Mouse (Mus musculus): ENCODE measurements around the gene Tipin. TPM values are rescaled to one million over a fixed set of nuclear protein-coding genes. Genes with fewer than 3 reads are reported as not detected.
"Not testable (repeated sequence)": the region's sequence is repeated elsewhere in the genome, so short reads cannot be mapped to it uniquely, and the experiment has no call there.

Tipin gene
- polyA plus RNA-seq, 1 experiment from 2014 or later: 185 TPM

GRCm38 (mm10) chr9:64272611-64273010, 8.8 kb upstream of the Tipin start:
- Histone ChIP-seq H3K4me2 (replicated peaks) (no peak overlapping the region), H3K4me1 (no peaks in the 10 kb centered on the region), H3K9ac (no peak overlapping the region), H3K4me3 (replicated peaks) (no peak overlapping the region), H3K9me3 (replicated peaks) (no peaks in the 10 kb centered on the region), H3K36me3 (no peaks in the 10 kb centered on the region), H3K27ac (replicated peaks) (no peak overlapping the region), H3K27me3 (no peaks in the 10 kb centered on the region)
- ATAC-seq (ENCODE audit: insufficient number of reproducible peaks, low FRiP score, low TSS enrichment, low read depth): peak; percentile 43; the same call in 1 of the 2 replicates
- WGBS: 40% methylated on average over 7 of the region's 7 CpGs

- Histone ChIP-seq H3K9ac (no peak overlapping the region), H3K36me3 (no peaks in the 10 kb centered on the region), H3K9me3 (replicated peaks) (no peaks in the 10 kb centered on the region), H3K4me3 (replicated peaks) (no peak overlapping the region), H3K27ac (replicated peaks) (no peak overlapping the region), H3K27me3 (no peaks in the 10 kb centered on the region), H3K4me1 (no peaks in the 10 kb centered on the region), H3K4me2 (replicated peaks) (no peak overlapping the region)
- WGBS: 64% methylated on average over 4 of the region's 4 CpGs
- no peak for ATAC-seq (ENCODE audit: insufficient number of reproducible peaks, low FRiP score, low TSS enrichment, low read depth)
These were observed 7.6 kb upstream of the Tipin start for GRCm38 (mm10) chr9:64273757-64274156.

- Histone ChIP-seq H3K27ac (replicated peaks) (no peak overlapping the region), H3K9ac (no peak overlapping the region), H3K27me3 (no peaks in the 10 kb centered on the region), H3K4me2 (replicated peaks) (no peak overlapping the region), H3K4me1 (no peaks in the 10 kb centered on the region), H3K4me3 (replicated peaks) (no peak overlapping the region), H3K9me3 (replicated peaks) (no peaks in the 10 kb centered on the region), H3K36me3 (no peaks in the 10 kb centered on the region)
- no peak for ATAC-seq (ENCODE audit: insufficient number of reproducible peaks, low FRiP score, low TSS enrichment, low read depth)
- WGBS: 72% methylated on average over 4 of the region's 4 CpGs
These were observed 7.1 kb upstream of the Tipin start for GRCm38 (mm10) chr9:64274291-64274690.

- H3K27me3 ChIP-seq: no peaks in the 10 kb centered on the region
- H3K4me2 ChIP-seq (replicated peaks): no peak overlapping the region
- H3K9me3 ChIP-seq (replicated peaks): no peaks in the 10 kb centered on the region
- no peak overlapping the region for H3K27ac ChIP-seq (replicated peaks)
- no peaks in the 10 kb centered on the region for H3K36me3 ChIP-seq
- H3K4me3 ChIP-seq (replicated peaks): no peak overlapping the region
- H3K4me1 ChIP-seq: no peaks in the 10 kb centered on the region
- no peak overlapping the region for H3K9ac ChIP-seq
- WGBS: 76% methylated on average over 1 of the region's 1 CpGs
- ATAC-seq (ENCODE audit: insufficient number of reproducible peaks, low FRiP score, low TSS enrichment, low read depth): no peak
These were observed 6.5 kb upstream of the Tipin start for GRCm38 (mm10) chr9:64274919-64275318.

- Histone ChIP-seq H3K9ac (no peak overlapping the region), H3K27ac (replicated peaks) (no peak overlapping the region), H3K4me3 (replicated peaks) (no peak overlapping the region), H3K36me3 (no peaks in the 10 kb centered on the region), H3K4me2 (replicated peaks) (no peak overlapping the region), H3K9me3 (replicated peaks) (no peaks in the 10 kb centered on the region), H3K4me1 (peaks cover 8% of the 10 kb centered on the region), H3K27me3 (no peaks in the 10 kb centered on the region)
- ATAC-seq (ENCODE audit: insufficient number of reproducible peaks, low FRiP score, low TSS enrichment, low read depth): no peak
- 63% methylated on average over 8 of the region's 8 CpGs for WGBS
These were observed 3.7 kb upstream of the Tipin start for GRCm38 (mm10) chr9:64277706-64278105.

- Histone ChIP-seq H3K4me1 (peaks cover 8% of the 10 kb centered on the region), H3K27me3 (no peaks in the 10 kb centered on the region), H3K4me3 (replicated peaks) (no peak overlapping the region), H3K36me3 (no peaks in the 10 kb centered on the region; the same call in 1 of the 2 replicates), H3K9ac (no peak overlapping the region), H3K4me2 (replicated peaks) (no peak overlapping the region), H3K9me3 (replicated peaks) (no peaks in the 10 kb centered on the region), H3K27ac (replicated peaks) (no peak overlapping the region)
- 94% methylated on average over 6 of the region's 6 CpGs for WGBS
- ATAC-seq (ENCODE audit: insufficient number of reproducible peaks, low FRiP score, low TSS enrichment, low read depth): no peak
These were observed 2.6 kb upstream of the Tipin start for GRCm38 (mm10) chr9:64278665-64279310.

- H3K4me3 ChIP-seq (replicated peaks): peak overlapping the region; percentile 89
- H3K9ac ChIP-seq: peak overlapping the region; percentile 88
- peak; percentile 89 for ATAC-seq (ENCODE audit: insufficient number of reproducible peaks, low FRiP score, low TSS enrichment, low read depth)
- peak overlapping the region; percentile 95 for H3K27ac ChIP-seq (replicated peaks)
- no peaks in the 10 kb centered on the region for H3K9me3 ChIP-seq (replicated peaks)
- peak overlapping the region; percentile 58 for H3K4me2 ChIP-seq (replicated peaks)
- 0% methylated on average over 24 of the region's 24 CpGs for whole genome bisulfite sequencing
- H3K4me1 ChIP-seq: peaks cover 8% of the 10 kb centered on the region
- no peaks in the 10 kb centered on the region; the same call in 1 of the 2 replicates for H3K36me3 ChIP-seq
- H3K27me3 ChIP-seq: no peaks in the 10 kb centered on the region
These were observed 399 bp downstream of the Tipin start for GRCm38 (mm10) chr9:64281781-64282178.

GRCm38 (mm10) chr9:64282404-64282987, 1.1 kb downstream of the Tipin start:
- Histone ChIP-seq H3K9ac (peak overlapping the region; percentile 88), H3K27ac (replicated peaks) (peak overlapping the region; percentile 95; the same call in 1 of the 2 replicates), H3K4me2 (replicated peaks) (peak overlapping the region; percentile 58), H3K9me3 (replicated peaks) (no peaks in the 10 kb centered on the region), H3K36me3 (no peaks in the 10 kb centered on the region; the same call in 1 of the 2 replicates), H3K27me3 (no peaks in the 10 kb centered on the region), H3K4me3 (replicated peaks) (peak overlapping the region; percentile 89), H3K4me1 (peaks cover 8% of the 10 kb centered on the region)
- WGBS: 54% methylated on average over 5 of the region's 5 CpGs
- ATAC-seq (ENCODE audit: insufficient number of reproducible peaks, low FRiP score, low TSS enrichment, low read depth): no peak

- H3K27ac ChIP-seq (replicated peaks); H3K27me3 ChIP-seq; H3K9ac ChIP-seq; H3K4me3 ChIP-seq (replicated peaks); ATAC-seq (ENCODE audit: insufficient number of reproducible peaks, low FRiP score, low TSS enrichment, low read depth); H3K9me3 ChIP-seq (replicated peaks); H3K4me1 ChIP-seq; H3K4me2 ChIP-seq (replicated peaks): not testable (repeated sequence)
- H3K36me3 ChIP-seq: peaks cover 77% of the 10 kb centered on the region
- 84% methylated on average over 4 of the region's 4 CpGs for WGBS
These were observed 21.7 kb downstream of the Tipin start for GRCm38 (mm10) chr9:64303086-64303485.

- 82% methylated on average over 6 of the region's 6 CpGs for WGBS
- Histone ChIP-seq H3K9ac (no peak overlapping the region), H3K4me2 (replicated peaks) (no peak overlapping the region), H3K4me3 (replicated peaks) (no peak overlapping the region), H3K27me3 (no peaks in the 10 kb centered on the region), H3K9me3 (replicated peaks) (no peaks in the 10 kb centered on the region), H3K4me1 (no peaks in the 10 kb centered on the region), H3K27ac (replicated peaks) (no peak overlapping the region), H3K36me3 (peaks cover 62% of the 10 kb centered on the region)
- no peak for ATAC-seq (ENCODE audit: insufficient number of reproducible peaks, low FRiP score, low TSS enrichment, low read depth)
These were observed 25.3 kb downstream of the Tipin start for GRCm38 (mm10) chr9:64306476-64307312.

- H3K9me3 ChIP-seq (replicated peaks): no peaks in the 10 kb centered on the region
- H3K27me3 ChIP-seq: no peaks in the 10 kb centered on the region
- no peak overlapping the region for H3K27ac ChIP-seq (replicated peaks)
- H3K9ac ChIP-seq: no peak overlapping the region
- no peak for ATAC-seq (ENCODE audit: insufficient number of reproducible peaks, low FRiP score, low TSS enrichment, low read depth)
- H3K4me1 ChIP-seq: no peaks in the 10 kb centered on the region
- no peak overlapping the region for H3K4me2 ChIP-seq (replicated peaks)
- 71% methylated on average over 16 of the region's 16 CpGs for WGBS
- H3K36me3 ChIP-seq: peaks cover 47% of the 10 kb centered on the region
- H3K4me3 ChIP-seq (replicated peaks): no peak overlapping the region
These were observed 29.8 kb downstream of the Tipin start for GRCm38 (mm10) chr9:64310996-64311785.
